Mouse (Mus musculus) bone marrow, adult 2 months (tissue): ENCODE results near the gene Pdcd2.

ENCODE experiments used
- CTCF ChIP-seq: fragments of 200-500 bp; IDR thresholded peaks from 2 replicates; pipeline ENCODE4 v1.5.1; 2011; ENCODE audit warnings: low read length, control low read depth; ENCODE audit not compliant: control insufficient read depth, insufficient read depth
- POLR2A ChIP-seq: fragments of 200-500 bp; IDR thresholded peaks from 2 replicates; pipeline ENCODE4 v1.6.1; 2011; ENCODE audit warnings: low read depth, mild to moderate bottlenecking, control low read depth, low read length, borderline replicate concordance; ENCODE audit not compliant: control insufficient read depth

DNA sequence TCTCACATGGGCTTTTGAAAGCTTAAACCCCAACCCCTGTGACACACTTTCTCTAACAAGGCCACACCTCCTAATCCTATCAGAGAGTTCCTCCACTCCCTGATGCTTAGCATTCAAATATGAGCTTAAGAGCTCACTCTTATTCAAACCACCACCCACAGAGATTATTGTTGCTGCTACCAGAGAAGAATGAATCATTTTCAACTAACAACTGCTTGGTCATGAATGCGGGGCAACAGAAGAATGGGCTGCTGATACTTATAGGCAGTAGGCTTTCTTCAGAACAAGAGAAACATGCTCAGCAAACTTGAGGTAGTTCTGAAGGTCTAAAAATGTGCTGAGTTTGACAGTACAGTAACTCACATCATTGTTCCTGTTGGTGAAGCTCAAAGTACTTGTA, 22.6 kb upstream of the Pdcd2 start:
- TF ChIP-seq POLR2A (no peak), CTCF (no peak)
